Mouse (Mus musculus): ENCODE measurements around the gene Bcas3.

DNA sequence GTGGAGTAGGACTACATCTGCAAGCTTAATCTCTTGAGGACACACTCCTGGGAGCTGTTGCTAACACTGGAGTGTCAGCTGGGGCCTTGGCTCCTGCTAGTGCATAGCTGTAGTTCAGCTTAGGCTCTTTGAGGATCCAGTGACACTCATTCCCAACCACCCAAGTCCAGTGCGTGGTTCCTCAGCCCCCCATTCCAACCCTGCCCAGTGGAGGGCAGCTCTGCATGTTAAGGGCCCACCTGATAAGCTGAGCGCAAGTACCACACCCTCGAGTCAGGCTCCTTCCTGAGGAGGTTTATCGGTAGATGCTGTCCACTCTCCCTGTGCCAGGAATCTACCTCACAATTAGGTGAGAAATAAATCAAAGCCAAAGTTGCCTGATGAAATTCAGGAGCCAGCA is 446.5 kb downstream of the Bcas3 start:
- no peak for TF ChIP-seq CTCF (IDR thresholded peaks at IDR 0.05; ENCODE audit: low read depth, low read length)
- TF ChIP-seq POLR2A (IDR thresholded peaks at IDR 0.05; ENCODE audit: borderline replicate concordance, low read depth, low read length), result no peak
